Mouse (Mus musculus): ENCODE data around the gene Gm30302.
"Not testable (repeated sequence)": the region's sequence is repeated elsewhere in the genome, so short reads cannot be mapped to it uniquely, and the experiment has no call there.

Gene Gm30302

DNA sequence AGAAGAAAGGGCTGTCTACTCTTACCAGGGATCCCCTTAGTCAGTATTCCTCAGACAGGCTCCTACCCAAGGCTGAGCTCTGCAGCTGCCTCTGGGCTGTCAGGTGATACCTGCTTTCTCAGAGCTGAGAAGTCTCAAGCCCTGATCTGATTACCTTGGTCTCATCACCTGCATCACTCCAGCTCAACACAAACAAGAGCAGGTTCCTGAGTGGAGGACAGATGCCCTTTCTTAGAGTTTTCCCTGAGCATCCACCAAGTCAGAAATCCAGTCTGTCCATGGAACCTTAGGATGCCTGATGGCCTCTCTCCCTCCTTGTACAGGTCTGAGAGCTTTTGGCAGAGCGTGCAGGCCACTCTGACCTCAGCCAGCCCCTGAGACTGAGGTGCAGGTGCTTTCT is at the start of gene Gm30302:
Gm30302 (minus strand) TSS at position 101 of the 400 bp plus-strand sequence.
- DNase-seq (ENCODE audit: low spot score in 2 of 2) = no peak

DNA sequence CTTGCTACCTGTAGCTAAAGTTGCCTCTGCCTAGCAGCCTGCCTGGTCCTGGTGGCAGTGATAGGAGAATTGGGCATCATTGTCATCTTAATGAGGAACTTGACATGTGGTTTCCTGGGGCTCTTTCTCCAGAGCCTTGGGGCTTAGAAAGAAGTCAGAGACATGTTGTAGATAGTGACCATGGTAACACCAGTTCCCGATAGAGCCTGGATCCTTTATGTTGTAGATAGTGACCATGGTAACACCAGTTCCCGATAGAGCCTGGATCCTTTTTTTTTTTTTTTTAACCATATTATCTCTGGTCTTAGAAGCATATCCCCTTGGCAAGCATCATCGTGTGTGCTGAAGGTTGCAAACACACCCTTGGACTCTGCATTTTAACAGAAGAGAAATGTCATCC is 48.0 kb upstream of the Gm30302 start:
- DNase-seq (ENCODE audit: low spot score in 2 of 2) = no peak

DNA sequence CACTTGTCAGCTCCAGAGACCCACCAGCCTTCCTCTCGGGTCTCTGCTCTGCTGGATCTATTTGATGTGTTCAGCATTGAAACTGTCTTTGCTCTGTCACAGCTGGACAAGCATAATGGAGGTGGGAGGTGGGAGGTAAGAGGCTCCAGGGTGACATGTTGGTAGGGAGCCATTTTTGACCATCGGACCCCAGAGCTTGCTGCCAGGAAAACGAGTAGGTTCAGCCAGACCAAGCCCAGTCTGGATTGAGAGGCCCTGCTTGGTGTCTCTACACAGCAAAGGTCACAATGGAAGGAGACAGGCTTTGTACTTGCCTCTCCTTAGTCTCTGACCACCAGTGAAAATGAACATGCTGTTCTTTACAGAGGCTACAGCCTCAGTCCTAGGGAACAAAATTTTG is 47.3 kb upstream of the Gm30302 start:
- no peak for DNase-seq (ENCODE audit: low spot score in 2 of 2)

DNA sequence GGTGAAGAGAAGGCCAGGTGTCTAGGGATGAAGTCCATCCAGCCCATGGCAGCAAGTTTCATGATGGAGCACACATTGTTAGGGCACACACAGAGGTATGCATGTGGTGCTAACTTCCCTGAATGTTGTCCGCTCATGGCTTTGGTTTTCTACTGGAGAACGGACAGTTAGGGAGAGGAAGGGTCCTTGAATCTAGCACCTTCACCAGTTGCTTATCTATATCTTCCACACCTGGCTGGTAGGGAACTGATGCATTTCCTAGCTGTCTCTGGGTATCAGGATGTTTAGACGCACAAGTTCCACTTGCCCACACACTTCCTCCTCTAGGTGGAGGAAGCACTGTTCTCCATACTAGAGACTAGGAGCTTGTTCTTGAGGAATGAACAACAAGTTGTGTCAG is 46.9 kb upstream of the Gm30302 start:
- no peak for DNase-seq (ENCODE audit: low spot score in 2 of 2)

DNA sequence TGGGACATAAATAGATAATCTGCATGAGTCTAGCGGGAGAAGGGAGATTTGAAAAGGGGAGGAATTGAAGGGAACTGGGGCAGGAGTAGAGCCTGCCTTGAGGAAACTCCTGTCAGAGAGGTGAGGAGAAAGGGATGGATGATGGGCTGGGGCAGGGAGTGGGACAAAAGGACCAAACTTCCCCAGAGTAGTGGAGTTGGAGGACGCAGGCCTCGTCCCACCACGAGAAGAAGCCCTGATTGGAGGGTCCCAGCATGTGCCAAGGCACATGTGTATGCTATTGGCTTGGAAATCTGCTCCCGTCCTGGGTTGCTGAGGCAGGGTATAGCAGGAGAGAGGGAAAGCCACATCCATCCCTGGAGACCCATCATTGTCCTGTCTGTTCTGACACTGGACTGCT is 45.3 kb upstream of the Gm30302 start:
- DNase-seq (ENCODE audit: low spot score in 2 of 2) = no peak

DNA sequence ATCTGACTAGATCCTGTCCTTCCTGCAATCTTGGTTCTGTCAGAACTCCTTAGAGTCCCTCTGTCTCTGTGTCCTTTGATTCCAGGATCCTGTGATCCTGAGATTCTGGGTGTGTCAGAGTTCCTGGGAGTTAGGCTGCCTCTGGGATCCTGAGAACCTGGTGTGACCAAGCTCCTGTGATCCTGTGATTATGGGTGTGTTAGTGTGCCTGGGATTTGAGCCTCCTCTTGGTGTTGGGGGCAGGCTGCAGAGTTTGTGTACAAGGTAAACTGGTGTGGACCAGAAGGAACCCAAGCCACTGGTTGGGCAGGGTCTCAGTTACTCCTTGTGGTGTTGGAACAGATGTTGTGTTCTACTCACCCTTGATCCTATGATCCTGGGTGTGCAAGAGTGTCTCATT is 42.4 kb upstream of the Gm30302 start:
- no peak for DNase-seq (ENCODE audit: low spot score in 2 of 2)

DNA sequence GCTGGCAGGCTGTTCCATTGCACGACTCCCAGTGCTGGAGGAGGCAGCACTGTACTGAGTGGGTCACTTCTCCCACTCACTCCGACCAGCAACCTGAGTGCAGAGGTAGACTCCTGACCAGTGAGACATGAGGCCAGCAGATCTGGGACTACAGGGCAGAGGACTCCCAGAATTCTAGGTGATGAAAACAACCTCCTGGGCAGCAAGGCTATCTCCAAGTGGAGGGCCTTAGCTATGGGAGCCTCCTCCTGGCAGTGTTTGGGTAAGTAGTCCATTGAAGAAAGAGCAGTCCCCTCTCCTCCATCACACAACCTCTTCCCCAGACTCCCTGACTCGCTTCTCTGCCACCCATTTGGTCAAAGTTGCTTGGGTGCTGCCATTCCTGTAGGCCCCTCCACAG is 31.6 kb upstream of the Gm30302 start:
- no peak for DNase-seq (ENCODE audit: low spot score in 2 of 2)

DNA sequence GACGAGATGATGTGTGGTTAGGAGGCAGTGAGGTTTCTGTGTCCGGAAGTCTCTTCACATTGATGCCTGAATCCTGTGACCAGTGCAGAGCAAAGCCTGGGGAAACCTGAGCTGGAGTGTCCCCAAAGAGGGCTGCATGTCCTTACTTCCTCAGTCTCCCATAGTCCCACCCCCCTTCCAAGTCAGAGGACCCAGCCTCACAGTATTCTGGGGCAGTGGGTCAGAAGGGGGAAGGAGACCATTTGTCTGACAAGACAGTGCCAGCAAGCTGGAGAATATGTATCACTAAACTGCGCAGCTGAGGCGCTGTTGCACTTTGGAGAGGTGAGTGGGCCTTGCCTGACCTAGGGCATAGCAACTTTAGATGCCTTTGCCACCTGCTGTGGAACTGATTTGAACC is 26.5 kb upstream of the Gm30302 start:
- no peak for DNase-seq (ENCODE audit: low spot score in 2 of 2)

DNA sequence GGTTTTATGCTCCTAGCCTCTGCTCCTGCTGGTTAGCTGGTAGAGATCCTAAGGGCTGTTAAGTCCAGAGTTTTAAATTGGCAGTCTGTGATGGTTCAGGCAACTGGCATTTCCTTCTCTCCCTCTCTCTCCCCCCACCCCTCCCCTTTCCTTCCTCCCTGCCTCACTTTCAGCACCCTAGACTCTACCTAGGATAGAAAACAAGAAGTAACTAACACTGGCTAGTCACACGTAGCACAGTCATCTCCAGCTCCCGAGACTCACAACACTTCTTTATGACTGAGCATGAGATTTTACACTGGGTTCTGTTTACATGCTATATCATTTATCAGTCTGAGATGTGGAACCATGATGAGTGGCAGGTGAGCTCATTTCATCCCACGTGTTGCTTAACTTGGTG is 16.2 kb upstream of the Gm30302 start:
- DNase-seq (ENCODE audit: low spot score in 2 of 2) = no peak

DNA sequence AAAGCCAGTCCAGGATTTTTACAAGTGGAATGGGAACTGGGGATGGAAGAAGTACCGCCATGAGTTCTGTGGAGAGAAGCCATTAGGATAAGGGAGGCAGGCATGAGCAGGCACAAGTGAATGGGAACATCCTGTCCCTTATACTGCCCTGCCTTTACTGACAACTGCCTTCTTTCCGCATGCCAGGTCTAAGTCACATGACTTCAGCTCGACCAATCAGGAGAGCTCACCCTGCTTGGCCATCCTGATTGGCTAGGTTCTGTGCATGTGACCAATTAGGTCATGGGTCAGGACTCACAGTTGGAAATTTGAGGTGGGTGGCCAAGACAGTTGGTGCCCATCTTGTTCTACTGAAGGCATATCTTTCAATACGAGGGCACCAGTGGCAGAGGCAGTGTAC is 15.6 kb upstream of the Gm30302 start:
- no peak for DNase-seq (ENCODE audit: low spot score in 2 of 2)

DNA sequence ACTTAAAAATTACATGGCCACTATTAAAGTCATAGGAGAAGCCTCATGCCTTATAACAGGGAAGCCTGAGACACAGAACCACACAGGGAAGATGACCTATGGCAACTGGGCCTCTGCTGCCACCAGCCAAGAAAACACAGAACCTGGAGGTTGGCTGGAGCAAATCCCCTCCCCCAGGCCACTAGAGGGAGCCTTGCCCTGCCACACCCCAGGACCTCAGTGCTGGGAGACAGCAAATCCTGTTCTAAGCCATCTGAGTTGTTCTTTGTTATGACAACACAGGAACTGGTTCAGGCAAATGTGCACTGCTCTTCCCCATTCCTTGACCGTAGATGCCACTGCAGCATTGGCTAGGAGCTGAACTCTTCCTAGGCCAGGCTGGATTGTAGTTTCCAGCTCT is 8.3 kb upstream of the Gm30302 start:
- no peak for DNase-seq (ENCODE audit: low spot score in 2 of 2)

DNA sequence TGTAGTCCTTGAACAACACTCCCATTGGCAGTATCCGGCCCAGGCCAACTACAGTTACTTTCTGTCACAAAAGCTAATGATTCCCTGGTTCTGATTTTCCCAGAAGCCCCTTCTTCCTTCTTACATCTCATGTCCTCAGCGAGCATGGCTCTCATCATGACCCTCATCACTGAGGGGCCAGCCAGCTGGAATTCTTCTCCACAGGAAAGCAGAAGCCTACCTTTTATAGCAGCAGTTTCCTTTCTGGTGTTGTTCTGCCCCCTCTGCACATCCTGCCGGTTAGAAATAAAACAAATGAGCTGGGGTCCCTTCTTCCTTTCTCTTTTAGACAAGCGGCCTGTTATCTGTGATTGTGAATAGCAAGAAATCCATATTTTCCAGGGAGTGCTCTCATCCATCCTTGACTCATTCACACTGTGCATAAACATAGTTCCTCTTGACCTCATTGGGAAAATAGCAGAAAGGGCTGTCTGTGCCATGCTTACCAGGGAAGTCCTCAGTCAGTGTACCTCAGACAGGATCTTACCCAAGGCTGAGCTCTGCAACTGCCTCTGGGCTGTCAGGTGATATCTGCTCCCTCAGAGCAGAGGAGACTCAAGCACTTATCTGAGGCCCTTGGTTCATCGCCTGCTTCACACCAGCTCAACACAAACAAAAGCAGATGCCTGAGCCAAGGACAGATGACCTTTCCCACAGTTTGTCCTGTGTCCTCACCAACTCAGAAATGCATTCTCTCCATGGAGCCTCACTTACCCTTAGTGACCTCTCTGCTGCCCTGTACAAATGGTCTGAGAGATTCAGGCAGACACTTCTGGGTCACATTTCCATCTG is 10.0 kb downstream of the Gm30302 start:
- no peak for DNase-seq (ENCODE audit: low spot score in 2 of 2)

DNA sequence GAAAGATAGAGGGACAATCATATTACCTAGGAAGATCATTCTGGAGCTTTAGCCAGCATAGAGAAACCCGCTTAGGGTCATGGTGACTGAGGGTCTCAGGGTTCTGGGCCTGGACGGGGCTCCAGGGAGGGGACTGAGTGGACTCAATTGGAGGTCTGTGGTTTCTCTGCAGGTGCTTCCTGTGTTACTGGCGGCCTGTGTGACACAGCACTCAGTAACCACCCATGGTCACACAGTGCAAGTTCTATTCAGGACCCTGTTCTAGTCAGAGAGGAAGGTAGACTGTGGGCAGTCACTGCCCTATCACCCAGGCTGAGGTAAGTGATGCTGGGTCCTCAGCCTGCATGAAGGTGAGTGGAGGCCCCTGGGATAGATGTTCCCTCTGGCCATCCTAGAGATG is 14.9 kb downstream of the Gm30302 start:
- no peak for DNase-seq (ENCODE audit: low spot score in 2 of 2)

DNA sequence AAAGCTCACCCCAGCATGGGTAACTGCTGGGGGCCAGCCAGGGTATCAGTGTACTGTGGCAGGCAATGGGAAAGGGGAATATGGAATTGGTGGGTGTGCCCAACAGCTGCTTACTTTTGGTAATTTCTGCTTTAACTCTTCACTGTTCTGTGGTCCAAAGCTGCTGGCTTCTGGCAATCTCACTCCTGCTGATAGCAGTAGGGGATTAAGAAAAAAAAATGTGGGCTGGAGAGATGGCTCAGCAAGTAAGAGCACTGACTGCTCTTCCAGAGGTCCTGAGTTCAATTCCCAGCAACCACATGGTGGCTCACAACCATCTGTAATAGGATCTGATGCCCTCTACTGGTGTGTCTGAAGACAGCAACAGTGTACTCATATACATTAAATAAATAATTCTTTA is 27.3 kb downstream of the Gm30302 start:
- DNase-seq (ENCODE audit: low spot score in 2 of 2) = not testable (repeated sequence)

DNA sequence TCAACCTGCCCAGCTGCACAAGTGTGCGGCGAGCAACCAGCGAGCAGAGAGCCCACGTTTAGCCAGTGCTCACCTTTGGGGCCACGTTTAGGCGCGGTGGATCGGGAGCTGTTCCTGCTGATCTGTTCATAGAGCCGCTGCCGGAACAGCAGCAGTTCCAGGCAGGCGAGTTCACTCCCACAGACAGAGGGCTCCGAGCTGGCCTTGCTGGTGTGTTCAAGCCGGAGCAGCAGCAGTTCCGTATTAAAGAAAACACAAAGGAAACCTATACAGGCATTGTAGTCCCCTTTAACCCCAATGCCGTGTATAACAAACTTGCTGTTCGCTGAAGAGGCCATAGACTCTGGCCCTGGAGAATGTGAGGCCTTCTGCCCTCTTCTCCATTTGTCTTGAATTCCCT is 29.7 kb downstream of the Gm30302 start:
- no peak for DNase-seq (ENCODE audit: low spot score in 2 of 2)

DNA sequence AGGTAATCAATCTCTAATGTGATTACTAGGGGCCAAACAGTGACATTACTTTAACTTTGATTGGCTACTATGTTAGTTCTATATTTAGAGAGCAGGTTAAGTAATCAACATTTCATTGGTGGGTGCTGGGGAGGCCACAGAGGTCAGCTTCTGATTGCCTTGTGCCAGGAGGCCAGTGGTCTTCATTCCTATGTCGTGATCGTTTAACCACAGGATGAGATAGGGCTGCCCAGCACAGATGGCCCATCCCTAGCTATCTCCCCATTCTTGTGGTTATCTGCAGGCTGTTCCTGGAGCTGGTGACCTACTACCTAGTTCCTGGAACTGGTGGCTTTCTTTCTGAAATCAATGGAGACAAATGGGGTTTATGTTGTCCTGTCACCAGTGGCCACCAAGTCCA is 30.8 kb downstream of the Gm30302 start:
- no peak for DNase-seq (ENCODE audit: low spot score in 2 of 2)

DNA sequence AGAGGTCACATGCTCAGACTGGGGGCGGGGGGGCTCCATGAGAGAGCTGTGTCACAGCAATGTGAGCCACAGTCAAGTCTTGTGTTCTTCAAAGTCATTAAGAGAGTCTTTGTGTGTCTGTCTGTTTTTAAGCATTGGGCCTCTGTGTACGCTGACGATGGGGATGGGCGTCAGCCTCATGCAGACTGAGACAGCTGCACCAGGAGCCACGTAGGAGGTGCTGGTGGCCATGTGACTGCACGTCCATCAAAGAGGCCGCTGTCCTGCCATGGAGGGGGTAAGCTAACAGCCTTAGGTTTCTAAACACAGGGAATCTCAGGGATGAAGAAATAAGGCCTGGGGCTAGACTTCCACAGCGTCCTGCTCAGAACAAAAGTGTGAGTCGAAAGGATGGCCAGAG is 32.5 kb downstream of the Gm30302 start:
- no peak for DNase-seq (ENCODE audit: low spot score in 2 of 2)

DNA sequence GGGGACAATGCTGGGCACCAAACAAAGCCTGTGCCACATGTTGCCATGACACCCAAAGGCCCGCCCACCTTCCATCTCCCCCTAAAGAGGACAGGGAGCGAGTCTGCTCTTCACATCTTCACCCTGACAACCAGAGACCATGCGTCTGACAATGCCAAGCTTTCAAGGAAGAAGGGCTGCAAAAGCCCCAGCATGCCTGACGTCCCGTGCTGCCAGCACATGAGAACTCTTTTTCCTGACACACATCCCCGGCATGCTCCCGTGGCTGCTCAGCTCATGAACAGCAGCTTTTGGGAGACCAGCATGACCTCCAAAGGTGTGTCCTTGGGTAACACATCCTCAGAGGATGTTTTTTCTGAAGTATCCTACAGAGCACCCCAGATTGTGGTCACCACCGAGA is 33.5 kb downstream of the Gm30302 start:
- DNase-seq (ENCODE audit: low spot score in 2 of 2) = no peak

DNA sequence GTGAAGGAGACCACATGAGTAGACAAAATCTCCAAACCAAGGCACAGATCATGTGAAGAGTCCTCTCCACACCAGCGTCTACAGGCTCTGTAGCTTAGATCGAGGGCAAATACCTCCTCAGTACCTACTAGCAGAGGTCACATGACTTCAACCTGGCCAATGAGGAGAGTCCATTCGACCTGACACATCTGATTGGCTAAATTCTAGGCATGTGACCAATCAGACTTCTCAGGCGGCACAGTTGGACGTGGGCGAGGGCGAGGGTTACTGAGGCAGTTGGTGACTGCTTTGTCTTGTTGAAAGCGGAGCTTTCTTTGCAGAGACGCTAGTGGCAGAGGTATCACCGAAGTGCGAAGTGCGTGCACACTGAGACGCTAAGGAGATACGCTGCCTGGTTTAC is 36.6 kb downstream of the Gm30302 start:
- no peak for DNase-seq (ENCODE audit: low spot score in 2 of 2)

DNA sequence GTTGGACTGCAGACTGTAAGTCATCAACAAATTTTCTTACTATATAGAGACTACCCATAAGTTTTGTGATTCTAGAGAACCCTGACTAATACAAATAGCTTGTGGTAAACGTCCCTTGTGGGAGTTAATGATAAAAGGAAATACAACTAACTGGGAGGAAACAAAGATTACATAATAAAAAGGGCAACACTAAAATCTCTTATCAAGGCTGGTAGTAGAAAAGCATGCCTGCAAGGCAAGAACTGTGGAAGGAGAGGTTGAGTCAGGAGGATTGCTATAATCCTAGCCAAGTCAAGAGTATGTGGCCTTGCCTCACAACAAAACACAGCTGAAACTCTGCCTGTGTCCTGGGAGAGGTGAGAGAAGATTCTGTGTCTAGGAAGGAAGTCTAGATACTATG is 38.1 kb downstream of the Gm30302 start:
- no peak for DNase-seq (ENCODE audit: low spot score in 2 of 2)

DNA sequence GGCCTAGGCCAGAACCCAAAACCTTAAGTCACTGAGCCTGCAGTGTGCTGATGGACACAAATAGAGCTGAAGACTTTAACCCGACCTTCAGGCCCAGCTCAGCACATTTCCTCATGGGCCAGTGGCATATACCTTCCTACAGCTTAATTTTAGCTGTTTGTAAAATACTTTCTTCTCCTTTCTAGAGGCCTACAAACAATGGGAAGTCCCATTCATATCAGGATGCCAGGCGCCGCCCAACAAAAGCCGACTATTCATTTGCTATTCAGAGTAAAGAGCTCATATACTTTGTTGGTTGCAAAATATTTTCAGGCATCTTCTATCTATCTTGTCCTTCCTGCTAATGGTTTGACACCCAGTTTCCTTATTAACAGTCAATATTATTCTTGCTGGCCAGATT is 40.8 kb downstream of the Gm30302 start:
- DNase-seq (ENCODE audit: low spot score in 2 of 2) = no peak

DNA sequence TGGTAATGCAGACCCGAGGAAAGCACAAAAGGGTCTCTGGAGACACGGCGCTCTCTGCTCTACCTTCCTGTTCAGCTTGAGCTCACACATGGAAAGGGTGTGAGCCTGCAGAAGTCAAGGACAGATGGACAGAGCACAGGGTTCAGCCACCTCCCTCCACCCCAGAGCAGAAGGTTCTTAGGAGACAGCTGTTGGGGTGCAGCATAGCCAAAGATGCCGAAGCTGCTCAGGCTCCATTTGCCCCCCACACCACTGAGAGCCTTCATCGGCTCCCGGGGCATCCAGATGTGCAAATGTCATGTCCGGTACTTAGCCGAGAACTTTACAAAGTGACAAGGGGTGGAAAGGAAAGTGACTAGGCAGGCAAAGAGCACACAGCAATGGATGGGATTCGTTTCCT is 42.2 kb downstream of the Gm30302 start:
- DNase-seq (ENCODE audit: low spot score in 2 of 2) = no peak

DNA sequence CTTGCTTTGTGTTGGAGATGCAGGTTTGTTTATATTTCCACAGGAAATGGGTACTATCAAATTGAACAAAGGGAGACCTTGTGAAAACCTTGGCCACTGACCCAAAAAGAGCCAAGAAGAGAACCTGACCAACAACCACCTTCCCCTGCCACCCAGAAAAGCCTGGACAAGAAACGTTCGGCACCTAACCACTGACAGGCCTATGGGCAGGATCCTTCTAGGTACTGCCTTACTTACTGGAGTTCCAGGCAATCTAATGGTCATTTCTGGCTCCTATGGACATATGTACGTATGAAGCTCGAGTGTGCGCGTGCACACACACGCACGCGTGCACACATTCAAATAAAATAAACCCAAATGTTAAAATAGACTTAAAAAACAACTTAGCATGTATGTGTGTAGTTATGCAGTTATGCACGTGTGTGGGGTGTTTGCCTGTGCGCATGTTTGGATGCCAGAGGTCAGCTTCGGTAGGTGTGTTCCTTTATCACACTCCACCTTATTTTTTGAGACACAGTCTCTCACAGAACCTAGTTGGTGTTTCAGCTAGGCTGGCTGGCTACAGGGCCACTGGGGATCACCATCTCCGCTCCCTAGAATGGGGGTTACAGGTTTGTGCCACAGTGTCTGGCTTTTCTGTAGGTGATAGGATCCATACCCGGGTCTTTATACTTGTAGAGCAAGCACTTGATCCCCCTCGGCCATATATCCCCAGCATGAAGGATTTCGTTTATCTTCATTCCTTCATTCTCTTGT is 57.3 kb downstream of the Gm30302 start:
- DNase-seq (ENCODE audit: low spot score in 2 of 2) = no peak
